Mouse (Mus musculus): ENCODE measurements around the gene Gpr18.

The Gpr18 gene

DNA sequence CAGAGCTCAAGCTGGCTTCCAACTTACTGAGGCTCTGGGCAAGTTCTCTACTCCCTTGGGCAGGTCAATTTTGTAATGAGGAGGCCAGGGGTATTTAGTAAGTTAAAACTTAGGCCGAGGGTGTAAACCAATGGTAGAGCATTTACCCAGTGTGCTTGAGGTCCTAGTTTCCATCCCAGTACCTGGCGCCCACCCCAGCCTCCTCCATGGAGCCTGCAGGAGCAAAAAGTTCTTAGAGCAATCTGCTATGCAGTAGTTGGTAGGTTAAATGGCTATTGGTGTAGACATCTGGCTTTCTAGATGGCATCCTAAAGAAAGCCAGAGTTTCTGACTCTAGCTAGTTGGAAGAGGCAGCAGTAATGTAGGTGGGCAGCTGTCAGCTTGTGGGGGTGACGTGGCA lies 33.9 kb upstream of the Gpr18 start:
- no peak for DNase-seq (ENCODE audit: extremely low spot score)

DNA sequence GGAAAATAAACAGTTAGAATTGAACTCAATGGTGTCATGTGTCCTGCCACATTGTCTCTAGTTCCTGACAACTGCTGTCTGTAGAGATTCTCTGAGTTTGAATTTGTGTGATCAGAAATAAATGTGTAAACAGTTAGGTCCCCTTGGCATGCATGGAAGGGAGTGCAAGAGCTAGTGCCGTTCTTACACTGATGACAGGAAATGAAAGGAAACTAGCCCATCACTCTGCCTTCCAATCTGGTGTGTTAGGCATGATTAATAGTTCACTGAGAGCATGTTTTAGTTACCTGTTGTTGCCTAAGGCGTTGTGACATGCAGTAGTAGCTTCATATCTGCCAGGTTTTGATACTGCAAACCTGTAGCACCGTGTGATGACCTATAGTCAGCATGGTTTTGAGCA lies 32.4 kb upstream of the Gpr18 start:
- no peak for DNase-seq (ENCODE audit: extremely low spot score)

DNA sequence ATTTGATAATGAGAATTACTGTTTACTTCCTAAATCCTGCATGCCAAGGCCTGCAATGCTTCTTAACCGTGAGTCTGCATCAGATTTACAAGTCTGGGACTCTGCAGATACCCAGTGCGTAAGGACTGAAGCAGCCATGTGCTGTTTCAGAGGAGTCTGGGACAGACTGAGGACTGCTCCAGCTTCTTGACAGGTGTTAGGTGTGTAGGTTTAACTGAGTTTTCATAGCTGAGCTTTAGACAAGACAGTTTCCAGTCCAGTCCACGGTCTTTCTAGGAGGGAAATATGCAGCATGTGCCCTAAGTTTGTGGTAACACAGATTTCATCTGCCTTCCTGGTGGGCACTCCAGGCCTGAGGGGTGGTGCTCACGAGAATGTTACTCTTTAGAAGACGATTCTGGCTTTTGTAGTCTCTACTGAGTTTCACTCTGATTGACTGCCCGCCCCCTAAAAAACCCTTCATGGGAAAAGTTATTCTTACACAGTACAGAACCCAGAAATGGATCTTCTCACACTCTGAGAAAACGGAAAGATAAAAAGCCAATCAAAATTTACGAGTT lies 31.7 kb upstream of the Gpr18 start:
- DNase-seq (ENCODE audit: extremely low spot score), result no peak

DNA sequence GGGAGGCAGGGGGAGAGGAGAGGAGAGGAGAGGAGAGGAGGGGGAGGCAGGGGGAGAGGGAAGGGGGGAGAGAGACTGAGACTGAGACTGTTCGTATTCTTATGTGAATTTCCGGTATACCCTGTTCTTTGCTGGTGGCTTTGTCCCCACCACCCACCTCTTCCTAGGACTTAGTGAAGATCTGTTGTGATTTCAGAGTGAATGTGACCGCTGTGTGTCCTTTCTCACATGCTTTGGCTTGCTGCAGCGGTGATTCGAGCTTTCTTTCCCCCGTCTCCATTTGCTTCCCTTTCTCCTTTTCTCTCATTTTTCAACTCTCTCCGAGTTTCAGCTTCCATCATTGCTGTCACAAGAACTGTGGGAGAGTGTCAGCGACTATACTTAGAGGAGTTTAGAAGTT lies 31.1 kb upstream of the Gpr18 start:
- DNase-seq (ENCODE audit: extremely low spot score), result no peak

- no peak for DNase-seq (ENCODE audit: extremely low spot score)
These were observed 30.6 kb upstream of the Gpr18 start for GRCm38 (mm10) chr14:121946131-121946530.

DNA sequence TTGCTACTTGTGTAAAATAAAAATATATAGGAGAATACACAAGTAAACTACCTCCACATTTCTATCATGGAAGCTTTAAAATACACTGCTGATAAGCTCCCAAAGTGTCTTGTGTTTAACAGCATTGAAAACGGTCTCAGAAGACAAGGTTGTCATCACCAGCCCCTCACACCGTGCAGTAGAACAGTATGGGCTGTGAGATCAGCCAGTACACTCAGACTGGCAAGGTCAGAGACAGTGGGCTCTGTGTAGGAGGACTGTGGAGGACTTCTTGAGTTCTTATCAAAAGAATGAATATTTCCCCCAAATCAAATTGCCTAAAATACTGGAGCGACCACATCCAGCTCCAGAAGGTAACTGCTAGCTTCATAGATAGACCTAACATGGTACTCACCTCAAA lies 24.0 kb upstream of the Gpr18 start:
- no peak for DNase-seq (ENCODE audit: extremely low spot score)

- DNase-seq (ENCODE audit: extremely low spot score), result no peak
These were observed 22.9 kb upstream of the Gpr18 start for GRCm38 (mm10) chr14:121938256-121939191.

- DNase-seq (ENCODE audit: extremely low spot score), result no peak
These were observed 22.1 kb upstream of the Gpr18 start for GRCm38 (mm10) chr14:121937601-121938255.

GRCm38 (mm10) chr14:121936856-121937255 lies 21.3 kb upstream of the Gpr18 start:
- no peak for DNase-seq (ENCODE audit: extremely low spot score)

DNA sequence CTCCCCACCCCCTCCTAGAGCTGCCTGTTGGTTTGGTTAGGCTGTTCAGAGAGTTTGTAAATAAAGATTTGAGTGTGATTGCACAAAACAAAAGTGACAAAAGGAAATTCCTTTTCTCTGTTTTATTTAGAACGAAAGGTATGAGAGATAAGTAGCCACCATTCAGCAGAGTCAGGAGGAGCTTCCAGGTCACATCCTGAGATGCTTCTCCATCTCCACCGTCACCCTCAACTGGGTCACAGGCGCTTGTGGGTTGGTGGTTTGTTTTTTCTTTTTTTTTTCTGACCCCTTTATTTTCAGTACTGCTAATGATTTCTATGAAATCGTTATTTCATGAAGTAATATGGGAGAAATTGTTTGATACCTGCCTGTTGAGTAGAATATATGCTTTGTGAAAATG lies 20.8 kb upstream of the Gpr18 start:
- no peak for DNase-seq (ENCODE audit: extremely low spot score)

DNA sequence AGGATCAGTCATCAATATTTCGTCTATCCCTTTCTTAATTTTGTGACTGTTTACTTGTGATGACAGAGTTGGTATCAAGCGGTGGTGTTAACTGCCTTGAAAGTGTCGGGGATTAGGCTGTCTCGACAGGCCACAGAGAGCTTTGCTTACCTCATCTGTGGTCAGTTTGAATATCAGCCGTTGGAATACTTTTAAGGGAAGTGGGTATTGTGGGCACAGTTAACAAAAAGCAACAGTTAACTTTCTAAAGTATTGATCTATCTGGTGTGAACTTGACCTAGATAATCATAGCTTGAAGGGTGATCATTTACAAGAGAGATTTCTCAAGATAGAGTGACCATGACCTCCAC lies 19.0 kb upstream of the Gpr18 start:
- DNase-seq (ENCODE audit: extremely low spot score), result no peak

DNA sequence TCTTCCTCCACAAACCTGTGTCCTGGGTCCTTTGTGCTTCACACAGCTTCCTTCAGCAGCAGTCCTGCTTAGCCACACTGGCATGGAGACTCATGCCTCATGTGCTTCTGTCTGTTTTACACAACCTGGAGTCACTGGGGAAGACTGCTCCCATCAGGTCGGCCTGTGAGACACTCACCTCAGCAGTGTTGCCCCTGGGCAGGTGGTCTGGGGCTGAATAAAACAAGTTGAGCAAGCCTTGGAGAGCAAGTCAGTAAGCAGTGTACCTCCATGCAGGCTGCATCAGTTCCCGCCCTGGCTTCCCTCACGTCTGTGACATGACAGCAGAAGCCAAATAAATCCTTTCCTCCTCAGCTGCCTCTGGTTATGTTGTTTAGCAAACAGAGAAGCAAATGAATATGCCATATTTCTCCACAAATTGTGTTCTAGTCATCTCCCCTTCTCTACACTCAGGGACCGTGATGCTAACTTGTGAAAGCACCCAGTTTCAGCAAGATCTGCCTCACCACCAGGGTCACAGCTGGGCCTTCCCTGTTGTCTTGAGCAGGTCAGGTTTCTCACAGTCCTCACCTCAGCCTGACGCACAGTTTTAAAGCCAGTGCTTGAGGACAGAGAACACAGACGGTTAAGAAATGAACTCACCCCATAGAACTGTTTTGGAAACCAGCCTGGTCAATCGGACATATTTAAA lies 18.5 kb upstream of the Gpr18 start:
- DNase-seq (ENCODE audit: extremely low spot score), result no peak

- DNase-seq (ENCODE audit: extremely low spot score), result no peak
These were observed 16.6 kb upstream of the Gpr18 start for GRCm38 (mm10) chr14:121932180-121932579.

DNA sequence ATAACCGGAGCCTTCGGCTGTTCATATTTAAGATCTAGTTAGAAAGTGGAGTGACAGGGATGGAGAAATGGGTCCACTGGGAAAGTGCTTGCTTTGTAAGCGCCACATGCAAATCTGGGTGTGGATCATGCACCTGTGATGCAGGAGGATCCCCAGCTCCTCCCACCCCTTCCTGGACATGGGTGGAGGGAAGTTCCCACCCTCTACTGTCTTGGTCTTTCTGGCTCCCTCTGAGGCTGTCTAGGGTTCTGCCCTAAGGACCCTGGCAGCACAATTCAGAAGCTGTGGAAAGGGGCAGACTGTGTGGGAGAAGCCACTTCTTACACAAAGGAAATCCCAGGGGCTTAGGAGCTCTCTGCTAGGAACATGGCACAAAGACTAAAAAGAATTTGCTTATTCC lies 16.0 kb upstream of the Gpr18 start:
- no peak for DNase-seq (ENCODE audit: extremely low spot score)

GRCm38 (mm10) chr14:121930731-121931383 lies 15.3 kb upstream of the Gpr18 start:
- DNase-seq (ENCODE audit: extremely low spot score), result no peak

DNA sequence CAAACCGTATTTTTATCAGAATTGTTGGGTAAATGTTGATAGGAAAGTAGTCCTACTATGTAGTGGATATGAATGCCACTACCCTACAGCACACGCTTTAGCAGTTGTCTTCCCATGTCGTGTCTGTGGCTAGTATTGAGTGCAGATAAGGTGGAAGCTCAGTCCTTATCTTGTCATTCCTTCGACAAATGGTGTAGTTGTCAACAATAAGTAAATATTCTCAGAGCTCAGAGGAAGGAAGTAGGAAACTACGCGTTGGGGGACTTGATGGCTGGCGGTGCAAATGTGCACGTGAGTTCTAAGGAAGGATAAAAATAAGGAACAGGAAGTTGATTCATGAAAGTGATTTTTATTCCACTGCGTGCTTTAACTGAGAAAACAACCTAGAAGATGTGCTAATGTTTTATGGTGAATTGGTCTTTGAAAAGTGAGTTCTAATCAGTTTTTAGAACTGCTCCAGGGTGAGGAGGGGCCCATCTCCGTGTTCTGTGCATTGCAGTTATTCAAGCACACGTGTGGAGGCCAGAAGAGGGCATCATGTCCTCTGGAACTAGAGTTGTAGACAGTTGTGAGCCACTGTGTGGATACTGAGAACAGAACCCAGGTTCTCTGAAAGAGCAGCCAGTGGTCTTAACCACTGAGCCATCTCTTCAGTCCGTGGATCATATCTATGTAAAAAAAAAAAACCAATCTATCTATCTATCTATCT lies 13.8 kb upstream of the Gpr18 start:
- no peak for DNase-seq (ENCODE audit: extremely low spot score)

DNA sequence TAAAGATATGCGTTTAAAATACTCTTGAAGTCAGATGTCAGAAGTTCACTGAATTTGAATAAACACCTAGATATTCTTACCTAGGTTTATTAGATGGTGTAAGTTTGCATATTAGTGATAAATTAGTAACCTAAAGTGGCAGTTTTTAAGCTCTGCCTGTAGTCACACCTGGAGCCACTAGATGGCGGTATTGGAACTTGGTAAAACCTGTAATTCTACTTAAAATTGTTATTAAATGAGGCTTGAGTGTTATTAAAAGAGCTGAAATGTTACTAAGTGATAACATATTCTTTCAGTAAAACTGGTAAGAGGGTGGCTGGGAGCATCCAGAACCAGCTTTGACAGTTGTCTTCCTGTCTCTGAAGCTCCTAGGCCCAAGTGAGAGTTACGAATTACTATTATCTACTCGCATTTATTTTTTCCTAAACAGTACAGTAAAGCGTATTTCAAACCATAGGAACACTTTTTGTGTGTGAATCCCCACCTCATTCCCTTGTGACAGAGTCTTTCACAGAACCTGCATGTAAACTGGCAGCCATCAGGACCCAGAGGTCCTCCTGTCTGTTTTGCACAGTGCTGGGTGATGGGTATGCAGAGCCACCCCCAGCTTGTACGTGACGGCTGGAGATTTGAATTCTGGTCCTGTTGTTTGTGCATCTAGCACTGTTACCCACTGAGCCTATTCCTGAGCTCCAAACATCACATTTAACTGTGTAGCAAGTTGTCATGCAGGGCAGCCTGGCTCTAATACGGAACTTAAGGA lies 13.0 kb upstream of the Gpr18 start:
- peak; percentile 27 for DNase-seq (ENCODE audit: extremely low spot score)

DNA sequence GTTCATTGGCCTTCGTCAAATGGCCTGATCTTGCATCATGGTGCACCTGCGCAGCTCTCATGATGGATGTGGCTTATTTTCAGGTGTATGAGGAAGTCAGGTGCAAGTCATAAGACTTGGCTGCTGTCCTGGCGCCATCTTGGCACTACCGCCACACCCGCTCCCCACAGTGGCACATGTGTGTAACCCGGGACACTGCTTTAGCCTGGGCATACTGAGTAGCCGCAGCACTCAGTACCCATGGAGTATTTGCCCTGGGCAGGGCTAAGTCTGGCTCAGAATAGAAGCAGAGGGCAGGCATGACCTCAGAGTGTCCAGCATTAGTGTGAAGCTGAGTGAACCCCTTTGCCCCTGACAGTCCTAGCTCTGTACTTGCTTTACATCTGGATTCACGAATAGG lies 11.9 kb upstream of the Gpr18 start:
- DNase-seq (ENCODE audit: extremely low spot score), result no peak

DNA sequence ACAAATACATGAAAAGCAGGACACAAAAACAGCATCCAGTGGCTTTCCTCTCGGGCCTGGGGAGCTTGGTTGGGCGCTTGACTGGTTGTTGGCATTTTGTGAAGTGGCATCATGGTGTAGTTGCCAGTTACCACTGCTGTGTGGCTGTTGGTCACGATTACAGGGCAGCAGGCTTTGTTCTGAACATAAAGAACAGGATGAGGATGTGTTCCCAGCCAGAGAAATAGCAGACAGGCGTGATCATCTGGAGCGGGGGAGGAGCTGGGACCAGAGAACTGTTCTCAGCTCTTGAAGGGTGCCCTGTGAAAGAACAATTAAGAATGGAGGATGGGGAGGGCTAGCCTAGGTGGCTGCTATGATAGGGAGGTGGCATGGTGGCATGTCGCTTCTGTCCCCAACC lies 11.3 kb upstream of the Gpr18 start:
- no peak for DNase-seq (ENCODE audit: extremely low spot score)

GRCm38 (mm10) chr14:121924876-121925275 lies 9.3 kb upstream of the Gpr18 start:
- DNase-seq (ENCODE audit: extremely low spot score), result no peak

GRCm38 (mm10) chr14:121922731-121923130 lies 7.2 kb upstream of the Gpr18 start:
- no peak for DNase-seq (ENCODE audit: extremely low spot score)
